Mouse (Mus musculus) cerebellum, adult 2 months (tissue): ENCODE measurements at regions not wholly inside any gene's neighbourhood (a gene's known extent, or its start where the extent isn't known, plus 50 kb on each side); places are given as distances from the start of the nearest gene placed in this dataset.

Source experiments
- CTCF ChIP-seq: fragments of 200-500 bp; IDR thresholded peaks from 2 replicates; pipeline ENCODE4 v1.5.1; 2011; ENCODE audit warnings: low read depth, mild to moderate bottlenecking, control low read depth, low read length, moderate library complexity, borderline replicate concordance; ENCODE audit not compliant: insufficient read depth
- POLR2A ChIP-seq: fragments of 200-500 bp; IDR thresholded peaks from 2 replicates; pipeline ENCODE4 v1.6.1; 2011; ENCODE audit warnings: low read length, control low read depth, borderline replicate concordance; ENCODE audit not compliant: insufficient read depth

DNA sequence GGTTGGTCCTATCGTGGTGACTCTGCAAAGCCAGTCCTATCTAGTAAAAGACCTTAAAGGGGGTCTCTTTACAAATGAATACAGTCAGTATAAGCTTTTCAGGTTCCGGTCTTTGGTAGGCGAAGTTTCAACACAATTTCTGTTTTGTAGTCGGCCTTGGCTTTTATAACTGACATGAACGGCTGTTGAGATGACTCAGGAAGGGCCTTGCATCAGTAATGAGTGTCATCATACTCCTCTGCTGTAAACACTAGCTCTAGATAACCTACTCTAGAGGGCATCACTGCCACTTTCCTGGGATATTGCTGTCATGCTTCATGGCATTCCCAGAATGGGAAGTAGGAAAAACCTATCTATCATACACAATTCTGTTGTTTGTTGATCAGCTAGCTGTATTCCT lies 312.9 kb downstream of the Klf5 start:
- no peak for TF ChIP-seq CTCF
- no peak for TF ChIP-seq POLR2A
